Mouse (Mus musculus) gastrocnemius, postnatal 25 days (tissue): ENCODE results near the gene Smim17. TPM values are rescaled to one million over a fixed set of nuclear protein-coding genes. Genes with fewer than 3 reads are reported as not detected.
A peak's percentile ranks its signal among the peaks of the same experiment; 100 is the strongest.
"Not testable (repeated sequence)": the region's sequence is repeated elsewhere in the genome, so short reads cannot be mapped to it uniquely, and the experiment has no call there.

Source experiments
- DNase-seq: peaks from one replicate; pipeline ENCODE4 v3.0.0; 2022
- long read RNA-seq, 2 experiments: library from polyadenylated mRNA; stranded (forward); transcript quantifications; one replicate each; pipeline ENCODE4 v2.0.0; 2021
- total RNA-seq, 2 experiments: library from RNA; stranded (reverse); gene quantifications; 1 replicate in 1 of 2; 2 replicates in 1 of 2; pipeline ENCODE4 v1.2.3; 2021

The Smim17 gene
- under 1 TPM; 0.31 to 0.46 TPM for total RNA-seq
- long read RNA-seq, experiment 1 = 0 reads
- long read RNA-seq, experiment 2 = 0 reads

DNA sequence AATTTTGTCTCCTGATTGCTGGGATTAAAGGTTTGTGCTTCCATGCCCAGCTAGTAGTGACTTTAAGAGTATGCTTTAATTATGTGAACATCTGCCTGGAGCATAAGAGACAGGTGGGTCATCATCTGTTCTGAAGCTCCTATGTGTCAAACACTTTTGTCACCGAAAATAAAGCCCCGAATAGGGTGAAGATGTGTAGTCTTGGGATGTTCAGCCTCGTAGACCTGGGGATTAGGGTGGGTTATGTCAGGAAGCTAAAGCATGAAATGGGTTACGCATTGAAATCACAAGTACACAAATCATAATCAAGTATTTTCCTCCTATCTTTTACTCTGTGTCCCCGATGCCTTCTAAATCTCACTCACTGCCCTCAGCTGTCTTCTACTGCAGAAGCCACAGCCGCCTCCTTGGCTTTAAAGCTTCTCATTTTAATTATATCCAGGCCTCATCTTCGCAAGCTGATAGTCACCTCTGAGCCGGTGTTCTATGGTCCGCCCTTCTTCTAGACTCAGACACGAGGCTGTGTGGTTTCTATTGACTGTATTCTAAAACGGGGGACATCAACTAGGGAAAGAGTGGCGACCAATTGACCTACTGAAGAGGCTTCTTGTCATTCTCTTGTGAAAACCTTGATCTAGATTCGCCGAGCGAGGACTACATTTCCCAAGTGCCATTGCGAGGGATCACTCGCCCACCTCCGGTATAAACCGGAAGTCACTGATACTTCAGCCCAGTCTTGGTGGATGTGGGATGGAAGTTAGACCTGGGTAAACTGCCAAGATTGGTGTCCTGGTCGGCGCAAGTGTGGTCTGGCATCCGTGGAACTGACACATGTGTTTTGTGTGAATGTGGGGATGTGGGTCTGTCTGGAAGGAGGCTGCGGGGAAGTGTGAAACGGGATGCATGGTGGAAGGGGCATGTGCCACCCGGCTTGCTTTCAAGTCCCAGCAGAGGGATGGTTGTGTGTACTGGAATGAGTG is at the start of gene Smim17:
Gene Smim17 (plus strand): TSS at position 720 of the 980 bp plus-strand sequence.
- peak; percentile 17 for DNase-seq

DNA sequence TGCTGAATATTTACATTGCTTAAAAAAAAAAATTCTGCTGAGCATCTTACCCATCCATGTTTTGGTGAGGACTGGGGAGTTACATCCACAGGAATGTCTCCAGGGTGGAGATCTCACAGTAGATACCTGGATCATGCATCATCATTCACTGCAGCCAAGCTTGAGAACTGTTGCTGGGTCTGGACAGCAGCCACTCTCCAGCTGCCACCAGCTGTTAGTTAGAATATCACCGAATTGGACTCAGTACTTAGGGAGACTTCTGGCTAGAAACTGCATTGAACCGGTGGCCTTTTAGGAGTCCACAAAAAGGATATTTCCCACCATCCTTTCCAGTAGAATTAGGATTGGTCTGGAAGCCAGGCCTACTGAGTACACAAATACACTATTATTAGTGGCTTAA is 40.4 kb upstream of the Smim17 start:
- DNase-seq = no peak

DNA sequence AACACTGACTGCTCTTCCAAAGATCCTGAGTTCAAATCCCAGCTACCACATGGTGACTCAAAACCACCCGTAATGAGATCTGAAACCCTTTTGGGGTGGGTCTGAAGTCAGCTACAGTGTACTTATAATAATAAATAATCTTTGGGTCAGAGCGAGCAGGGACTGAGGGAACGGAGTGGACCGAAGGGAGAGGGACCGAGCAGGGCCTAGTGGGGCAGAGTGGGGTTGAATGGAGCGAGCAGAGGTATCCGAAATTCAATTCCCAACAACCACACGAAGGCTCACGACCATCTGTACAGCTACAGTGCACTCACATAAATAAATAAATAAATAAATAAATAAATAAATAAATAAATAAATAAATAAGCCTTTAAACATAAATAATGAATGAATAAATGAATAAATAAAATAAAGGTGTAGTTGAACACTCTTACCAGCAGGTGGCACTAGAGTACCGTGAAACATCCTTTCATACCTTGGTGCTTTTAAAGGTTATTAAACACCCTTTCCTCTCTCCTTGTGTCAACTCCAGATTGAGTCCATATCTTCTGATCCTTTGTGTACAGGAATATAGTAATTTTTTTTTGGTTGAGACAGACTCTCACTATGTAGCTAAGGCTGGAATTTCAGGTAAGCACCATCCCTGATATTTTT is 39.5 kb upstream of the Smim17 start:
- no peak for DNase-seq

DNA sequence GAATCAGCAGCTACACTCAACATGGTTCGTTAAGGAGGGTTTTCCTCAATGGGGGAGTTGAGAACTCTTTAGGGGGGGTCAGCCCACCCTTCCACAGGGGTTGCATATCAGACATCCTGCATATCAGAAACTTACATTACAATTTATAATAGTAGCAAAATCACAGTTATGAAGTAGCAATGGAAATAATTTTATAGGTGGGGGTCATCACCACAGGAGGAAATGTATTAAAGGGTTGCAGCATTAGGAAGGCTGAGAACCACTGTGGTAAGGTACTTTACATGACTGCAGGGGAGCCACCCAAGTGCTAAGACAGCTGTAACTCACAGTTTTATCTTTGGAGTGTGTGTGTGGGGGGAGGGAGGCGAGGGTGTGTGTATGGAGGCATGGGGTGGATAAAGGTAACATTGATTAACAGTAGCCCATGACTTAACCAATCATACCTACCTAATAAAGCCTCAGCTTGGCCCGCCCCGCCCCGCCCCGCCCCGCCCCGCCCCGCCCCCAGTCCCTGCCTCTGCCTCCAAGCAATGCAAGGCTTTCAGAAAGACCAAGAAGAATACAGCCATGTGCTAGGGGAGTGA is 37.9 kb upstream of the Smim17 start:
- DNase-seq = no peak

DNA sequence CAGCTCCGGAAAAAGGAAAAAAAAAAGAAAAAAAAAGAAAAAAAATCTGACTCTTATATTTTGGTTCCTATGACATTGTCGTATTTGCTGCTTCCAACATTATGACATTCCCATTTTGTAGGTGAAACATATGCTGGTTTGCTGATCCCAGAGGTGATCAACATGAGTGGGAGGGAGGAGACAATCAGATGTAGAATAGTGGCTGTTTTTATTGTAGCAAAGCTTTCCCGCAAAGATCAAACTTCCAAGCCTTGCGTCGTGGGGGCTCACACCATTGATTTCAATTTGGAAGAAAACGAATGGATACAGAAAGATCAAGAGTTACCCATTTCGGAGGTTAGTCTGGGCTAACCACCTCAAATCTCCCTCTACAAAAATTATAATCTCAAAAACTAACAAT is 36.8 kb upstream of the Smim17 start:
- DNase-seq = no peak

DNA sequence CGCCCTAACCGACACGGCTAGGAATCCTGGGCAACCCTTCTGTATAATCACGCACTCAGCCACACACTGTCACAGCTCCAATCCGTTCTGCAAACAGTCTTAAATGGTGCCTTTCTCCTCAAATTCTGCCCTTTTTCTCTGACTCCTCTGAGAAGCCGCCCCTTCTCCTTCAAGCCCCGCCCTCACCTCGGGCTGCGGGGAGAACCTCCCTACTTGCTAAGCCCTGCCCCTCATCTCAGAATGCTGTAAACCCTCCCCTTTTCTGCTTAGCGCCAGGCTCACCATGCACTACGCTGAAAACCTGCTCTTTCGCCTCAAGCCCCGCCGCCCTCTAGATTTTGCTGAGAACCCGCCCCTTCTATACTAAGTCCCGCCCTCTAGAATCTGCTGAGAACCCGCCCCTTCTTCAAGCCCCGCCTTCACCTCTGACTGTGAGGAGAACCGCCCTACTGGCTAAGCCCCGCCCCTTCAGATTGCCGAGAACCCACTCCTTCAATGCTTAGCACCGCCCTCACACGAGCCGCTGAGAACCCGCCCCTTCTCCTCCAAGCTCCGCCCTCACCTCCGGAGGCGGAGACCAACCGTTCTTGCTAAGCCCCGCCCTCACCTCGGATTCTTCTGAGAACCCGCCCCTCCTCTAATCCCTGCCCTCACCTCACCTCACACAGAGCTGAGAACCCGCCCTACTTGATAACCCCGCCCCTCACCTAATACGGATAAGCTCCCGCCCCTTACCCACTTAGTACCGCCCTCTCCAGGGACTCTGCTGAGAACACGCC is 36.1 kb upstream of the Smim17 start:
- peak; percentile 96 for DNase-seq

DNA sequence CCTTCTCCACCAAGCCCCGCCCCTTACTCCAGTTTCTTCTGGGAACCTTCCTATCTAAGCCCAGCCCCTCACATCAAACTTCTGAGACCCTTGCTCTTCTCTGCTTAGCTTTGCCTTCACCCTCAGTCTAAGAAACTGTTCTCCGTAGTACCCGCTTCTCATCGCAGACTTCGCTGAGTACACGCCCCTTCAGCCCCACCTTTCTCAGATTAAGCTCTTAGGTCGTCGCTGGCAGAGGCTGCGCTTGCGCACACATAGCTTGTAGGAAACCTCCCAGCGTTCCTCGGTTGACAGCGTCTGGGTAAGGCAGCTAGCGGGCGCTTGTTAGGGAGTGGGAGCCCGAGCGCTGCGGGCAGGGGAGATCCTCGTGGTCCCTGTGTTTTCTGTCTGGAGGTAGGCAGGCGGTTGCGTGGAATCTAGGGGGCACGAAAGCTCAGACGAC is 35.4 kb upstream of the Smim17 start, which contains the start of gene Zfp78:
Gene Zfp78 (plus strand): TSS at position 234 of the 442 bp plus-strand sequence.
- DNase-seq = peak; percentile 76

DNA sequence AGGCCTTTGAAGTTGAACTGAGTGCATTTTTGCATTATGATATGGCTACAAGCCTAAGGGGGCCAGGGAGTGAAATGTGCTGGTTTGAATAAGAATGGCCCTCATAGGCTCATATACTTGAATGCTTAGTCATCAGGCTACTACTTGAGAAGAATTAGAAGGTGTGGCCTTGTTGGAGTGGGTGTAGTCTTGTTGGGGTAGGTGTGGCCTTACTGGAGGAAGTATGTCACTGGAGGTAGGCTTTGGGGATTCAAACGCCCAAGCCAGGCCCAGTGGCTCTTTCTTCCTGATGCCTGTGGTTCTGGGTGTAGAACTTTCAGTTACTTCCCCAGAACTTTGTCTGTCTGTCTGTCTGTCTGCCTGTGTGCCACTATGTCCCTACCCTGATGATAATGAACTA is 33.8 kb upstream of the Smim17 start:
- DNase-seq = no peak

DNA sequence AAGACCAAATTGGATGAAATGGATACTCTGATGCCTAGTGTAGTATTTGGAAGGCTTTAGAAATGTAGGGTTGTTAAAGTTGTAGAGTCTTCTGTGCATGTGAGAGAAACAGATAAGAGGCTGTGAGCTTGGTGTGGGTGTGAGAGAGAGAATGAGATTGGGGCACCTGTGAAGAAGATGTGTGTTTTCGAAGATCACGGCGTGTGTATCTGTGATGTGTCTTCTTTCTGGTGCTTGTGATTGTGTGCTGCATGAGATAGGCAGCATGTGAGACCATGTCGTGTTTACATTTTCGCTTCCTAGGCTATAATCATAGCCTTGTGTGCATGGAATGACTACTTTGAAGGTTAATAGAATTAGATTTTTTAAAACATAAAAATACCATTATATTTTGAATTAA is 31.3 kb upstream of the Smim17 start:
- no peak for DNase-seq

DNA sequence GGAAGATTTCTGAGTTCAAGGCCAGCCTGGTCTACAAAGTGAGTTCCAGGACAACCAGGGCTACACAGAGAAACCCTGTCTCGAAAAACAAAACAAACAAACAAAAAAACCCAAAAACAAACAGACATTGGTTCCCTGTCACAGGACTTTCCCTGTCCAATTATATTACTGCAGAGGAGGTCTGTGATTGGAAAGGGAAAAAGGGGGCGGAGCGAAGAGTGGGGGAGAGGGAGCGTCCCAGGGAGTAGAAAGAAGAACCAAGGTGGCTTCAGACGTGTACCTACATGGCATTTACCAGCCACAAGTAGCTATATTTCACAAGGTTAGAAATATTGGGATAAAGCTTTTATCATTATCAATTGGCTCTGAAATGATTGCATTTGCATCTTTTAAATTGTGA is 30.4 kb upstream of the Smim17 start:
- DNase-seq = not testable (repeated sequence)

DNA sequence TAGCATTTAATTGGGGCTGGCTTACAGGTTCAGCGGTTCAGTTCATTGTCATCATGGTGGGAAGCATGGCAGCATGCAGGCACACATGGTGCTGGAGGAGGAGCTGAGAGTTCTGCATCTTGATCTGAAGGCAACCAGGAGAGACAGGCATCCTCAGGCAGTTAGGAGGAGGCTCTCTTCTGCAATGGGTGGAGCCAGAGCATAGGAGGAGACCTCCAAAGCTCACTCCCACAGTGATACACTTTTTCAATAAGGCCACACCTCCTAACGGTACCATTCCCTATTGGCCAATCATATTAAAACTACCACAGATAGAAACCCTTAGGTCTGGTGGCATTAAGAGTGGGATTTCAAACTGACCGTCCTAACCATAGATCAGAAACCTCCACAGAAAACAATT is 29.1 kb upstream of the Smim17 start:
- DNase-seq = no peak

DNA sequence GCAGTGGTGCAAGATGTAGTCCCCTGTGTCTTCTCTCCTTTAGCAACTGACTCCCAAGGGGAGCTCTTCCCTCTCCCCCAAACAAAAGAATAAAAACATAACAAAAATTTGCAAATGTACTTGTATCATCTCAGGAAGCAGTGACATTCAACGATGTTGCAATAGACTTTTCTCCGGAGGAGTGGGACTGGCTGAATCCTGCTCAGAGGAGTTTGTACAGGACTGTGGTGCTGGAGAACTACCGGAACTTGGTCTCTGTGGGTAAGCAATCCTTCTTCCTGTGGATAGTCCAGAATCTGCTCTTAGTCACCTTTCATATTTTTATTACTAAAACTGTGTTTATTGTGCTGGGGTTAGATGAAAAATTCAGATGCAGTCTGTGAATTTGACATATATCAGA is 25.5 kb upstream of the Smim17 start:
- no peak for DNase-seq

DNA sequence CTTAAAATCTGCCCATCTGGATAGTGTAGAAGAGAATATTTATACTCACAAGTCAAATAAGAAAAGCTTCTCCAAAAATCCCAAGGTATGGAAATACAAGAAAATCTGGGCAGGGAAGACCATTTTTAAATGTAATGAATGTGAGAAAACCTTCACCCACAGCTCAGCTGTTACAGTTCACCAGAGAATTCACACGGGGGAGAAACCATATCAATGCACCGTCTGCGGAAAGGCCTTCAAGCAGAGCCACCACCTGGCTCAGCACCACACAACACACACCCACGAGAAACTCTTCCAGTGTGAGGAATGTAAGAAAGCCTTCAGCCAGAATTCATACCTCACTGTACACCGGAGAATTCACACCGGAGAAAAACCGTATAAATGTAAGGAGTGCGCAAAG is 20.1 kb upstream of the Smim17 start:
- DNase-seq = no peak

DNA sequence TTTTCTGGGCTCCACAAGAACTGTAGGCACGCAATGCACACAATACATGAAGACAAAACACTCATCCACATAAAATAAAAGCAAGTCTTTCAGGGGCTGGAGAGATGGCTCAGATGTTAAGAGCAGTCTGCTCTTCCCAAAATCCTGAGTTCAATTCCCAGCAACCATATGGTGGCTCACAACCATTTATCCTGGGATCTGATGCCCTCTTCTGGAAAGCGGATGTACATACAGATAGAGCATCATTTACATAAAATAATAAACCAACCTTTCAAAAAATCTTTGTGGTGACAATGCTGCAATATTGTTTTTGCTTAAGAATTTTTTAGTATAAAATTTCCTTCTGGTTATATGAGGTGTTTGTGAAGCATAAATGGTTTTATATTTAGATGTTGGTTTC is 17.1 kb upstream of the Smim17 start:
- no peak for DNase-seq

DNA sequence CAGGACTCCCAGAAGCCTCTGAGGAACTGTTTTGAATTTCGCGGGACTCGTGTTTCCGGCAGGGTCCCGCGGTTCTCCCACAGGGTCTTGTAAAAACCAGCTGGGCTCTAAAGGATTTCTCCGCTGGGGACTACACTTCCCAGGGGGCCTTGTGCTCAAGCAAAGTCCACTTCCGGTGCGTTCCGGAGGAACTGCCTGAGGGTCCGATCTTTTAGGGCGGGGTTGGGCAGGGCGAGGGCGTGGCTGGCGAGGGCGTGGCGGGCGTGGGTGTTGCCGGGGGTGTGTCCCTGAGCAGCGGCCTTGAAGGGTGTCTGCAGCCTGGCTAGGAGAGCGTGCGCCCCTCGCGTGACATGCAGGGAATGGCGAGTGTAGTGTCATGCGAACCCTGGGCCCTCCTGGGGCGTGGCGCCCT is 15.5 kb upstream of the Smim17 start, which contains the start of gene Zfp28:
Gene Zfp28 (plus strand): TSS at position 252 of the 412 bp plus-strand sequence.
- DNase-seq = peak; percentile 94

DNA sequence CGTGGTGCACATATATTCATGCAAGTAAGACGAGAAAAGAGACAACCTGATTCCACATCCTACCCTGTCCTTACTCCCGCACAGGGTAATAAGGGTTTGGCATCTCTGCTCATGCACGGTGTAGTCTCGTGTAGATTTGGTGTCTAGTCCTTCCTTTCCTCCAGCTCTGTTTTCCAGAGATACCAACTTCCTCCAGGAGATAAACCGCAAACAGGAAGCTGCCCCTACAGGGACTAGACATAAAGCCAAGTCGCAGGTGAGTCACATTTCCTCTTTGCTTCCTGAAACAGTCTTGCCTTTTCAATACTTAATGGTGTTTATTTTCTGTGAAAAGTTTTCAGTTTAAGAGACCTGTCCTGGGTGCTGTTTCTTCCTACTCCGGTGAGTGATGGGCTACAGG is 14.5 kb upstream of the Smim17 start:
- no peak for DNase-seq

DNA sequence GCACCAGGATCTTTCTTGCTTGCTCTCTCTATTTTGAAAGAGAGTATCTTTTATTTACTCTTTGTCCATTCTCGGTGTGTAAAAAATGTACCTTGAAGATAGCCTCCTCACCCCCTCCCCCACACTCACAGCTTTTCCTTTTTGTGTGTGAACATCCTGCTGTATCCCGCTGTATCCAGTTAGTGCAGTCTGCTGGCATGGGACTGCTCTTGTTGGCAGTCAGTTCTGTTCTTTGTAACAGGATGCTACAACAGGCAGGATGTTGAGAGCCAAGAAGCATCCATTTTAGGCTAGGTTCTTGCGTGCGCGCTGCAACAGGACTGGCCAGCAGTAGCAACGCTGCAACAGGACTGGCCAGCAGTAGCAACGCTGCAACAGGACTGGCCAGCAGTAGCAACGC is 11.5 kb upstream of the Smim17 start:
- peak; percentile 16 for DNase-seq

DNA sequence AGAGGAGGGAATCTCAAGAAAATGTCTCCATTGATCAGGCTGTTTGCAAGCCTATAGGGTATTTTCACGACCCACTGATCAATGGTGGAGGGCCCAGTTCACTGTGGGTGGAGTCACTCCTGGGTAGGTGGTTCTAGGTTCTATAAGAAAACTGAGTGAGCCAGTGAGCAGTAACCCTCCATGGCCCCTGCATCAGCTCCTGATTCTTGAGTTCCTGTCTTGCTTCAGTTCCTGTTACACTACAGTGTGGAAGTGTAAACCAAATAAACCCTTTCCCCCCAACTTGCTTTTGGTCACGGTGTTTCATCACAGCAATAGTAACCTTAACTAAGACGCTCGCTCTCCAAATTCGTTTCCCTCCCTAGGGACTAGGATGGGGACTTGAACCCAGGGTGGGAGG is 9.5 kb upstream of the Smim17 start:
- DNase-seq = no peak

DNA sequence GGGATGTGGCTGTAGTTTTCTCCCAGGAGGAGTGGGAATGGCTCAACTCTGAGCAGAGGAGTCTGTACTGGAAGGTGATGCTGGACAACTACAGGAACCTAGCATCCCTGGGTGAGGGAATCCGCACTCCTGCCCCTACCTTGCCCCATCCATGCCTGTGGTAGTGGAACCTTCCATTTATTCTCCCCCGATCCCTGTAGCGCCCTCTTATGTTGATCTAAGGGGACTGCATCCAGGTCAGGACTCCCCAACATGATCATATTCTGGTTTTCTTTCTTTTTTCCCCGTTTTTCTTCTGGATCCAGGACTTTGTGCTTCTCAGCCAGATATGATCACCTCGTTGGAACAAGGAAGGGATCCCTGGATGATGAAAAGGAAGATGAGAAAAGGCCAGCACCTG is 9.1 kb upstream of the Smim17 start:
- DNase-seq = no peak

DNA sequence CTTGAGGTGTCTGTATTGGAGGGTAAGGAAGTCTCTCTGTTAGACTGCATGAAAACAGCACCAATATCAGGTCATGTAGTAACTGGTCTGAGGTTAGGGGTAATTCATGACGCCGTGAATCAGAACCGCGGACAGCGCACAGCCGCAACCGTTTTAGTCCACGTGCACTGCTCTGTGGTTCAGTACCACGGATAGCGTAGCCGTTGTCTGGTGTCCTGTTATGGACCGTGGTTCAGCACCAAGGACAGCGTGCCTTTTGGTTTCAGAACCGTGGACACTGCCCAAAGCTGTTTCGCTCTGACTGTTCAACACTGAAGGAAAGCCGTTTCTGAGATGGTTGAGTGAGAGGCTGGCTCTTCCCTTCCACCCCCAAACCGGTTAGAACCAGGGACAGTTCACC is 11.5 kb downstream of the Smim17 start, which contains the start of gene Gm20715:
Gene Gm20715 (plus strand): TSS at position 235 of the 400 bp plus-strand sequence.
- DNase-seq = peak; percentile 79

DNA sequence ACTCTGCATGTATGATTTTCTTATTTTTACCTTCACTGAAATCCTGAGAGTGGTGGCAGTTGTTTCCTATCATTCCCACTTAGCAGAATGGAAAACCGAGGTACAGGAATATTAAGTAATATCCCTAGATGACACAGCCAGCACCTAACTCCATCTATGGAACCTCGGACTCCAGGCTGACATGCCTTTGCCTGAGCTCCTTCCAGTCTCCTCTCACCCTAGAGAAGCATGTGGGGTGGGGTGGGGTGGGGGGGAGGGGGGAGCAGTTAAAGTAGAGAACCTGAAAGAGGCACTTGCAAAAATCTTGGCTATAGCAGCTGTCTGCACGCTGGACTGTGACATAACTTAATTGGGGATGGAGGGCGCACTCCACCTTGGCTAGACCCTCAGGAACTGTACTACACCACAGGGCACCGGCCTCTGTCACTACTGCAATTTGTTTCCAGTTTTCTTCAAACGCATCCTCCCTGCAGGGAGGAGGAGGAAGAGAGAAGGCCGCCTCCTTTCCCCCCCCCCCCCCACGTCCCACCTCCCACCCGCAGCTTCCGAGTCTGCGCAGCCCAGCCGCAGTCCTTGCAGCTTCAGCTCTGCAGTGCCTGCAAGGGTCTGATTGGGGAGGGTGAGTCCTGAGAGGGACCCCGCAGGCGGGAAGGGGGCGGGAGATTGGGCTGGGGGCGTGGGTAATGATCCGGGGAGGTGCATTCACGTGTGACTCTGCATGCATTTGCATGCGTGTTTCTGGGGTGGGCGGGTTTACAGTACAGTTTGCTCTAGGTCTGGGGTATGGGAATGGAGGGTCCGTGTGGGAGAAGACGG is 16.3 kb downstream of the Smim17 start:
- DNase-seq = no peak
